Mouse (Mus musculus): ENCODE results near the gene Spint1. TPM values are rescaled to one million over a fixed set of nuclear protein-coding genes. Genes with fewer than 3 reads are reported as not detected.

Gene Spint1
- polyA plus RNA-seq, 1 experiment from 2014 or later, result 21.7 TPM

GRCm38 (mm10) chr2:119242548-119242947 is 5.4 kb downstream of the Spint1 start:
- no peak for DNase-seq (ENCODE audit: low spot score)

GRCm38 (mm10) chr2:119245246-119245645 is 8.1 kb downstream of the Spint1 start:
- DNase-seq (ENCODE audit: low spot score), result no peak

- DNase-seq (ENCODE audit: low spot score), result no peak
Measured at GRCm38 (mm10) chr2:119247904-119248303, 10.7 kb downstream of the Spint1 start.

GRCm38 (mm10) chr2:119249592-119250061 is 12.5 kb downstream of the Spint1 start:
- DNase-seq (ENCODE audit: low spot score), result no peak

- no peak for DNase-seq (ENCODE audit: low spot score)
Measured at GRCm38 (mm10) chr2:119250377-119250776, 13.2 kb downstream of the Spint1 start.

- peak; percentile 89 for DNase-seq (ENCODE audit: low spot score)
Measured at GRCm38 (mm10) chr2:119250826-119251478, 13.8 kb downstream of the Spint1 start.

- no peak for DNase-seq (ENCODE audit: low spot score)
Measured at GRCm38 (mm10) chr2:119254976-119255375, 17.8 kb downstream of the Spint1 start.

- no peak for DNase-seq (ENCODE audit: low spot score)
Measured at GRCm38 (mm10) chr2:119260518-119260917, 23.4 kb downstream of the Spint1 start.

GRCm38 (mm10) chr2:119261326-119261725 is 24.2 kb downstream of the Spint1 start:
- DNase-seq (ENCODE audit: low spot score), result no peak

- no peak for DNase-seq (ENCODE audit: low spot score)
Measured at GRCm38 (mm10) chr2:119262978-119263377, 25.8 kb downstream of the Spint1 start.

- no peak for DNase-seq (ENCODE audit: low spot score)
Measured at GRCm38 (mm10) chr2:119263813-119264212, 26.7 kb downstream of the Spint1 start.

GRCm38 (mm10) chr2:119270286-119270642 is 33.1 kb downstream of the Spint1 start:
- no peak for DNase-seq (ENCODE audit: low spot score)

- peak; percentile 60 for DNase-seq (ENCODE audit: low spot score)
Measured at GRCm38 (mm10) chr2:119270643-119271331, 33.6 kb downstream of the Spint1 start, which contains the start of gene Rhov. TSS of gene Rhov (minus strand) at chr2:119271272.

- no peak for DNase-seq (ENCODE audit: low spot score)
Measured at GRCm38 (mm10) chr2:119274126-119274525, 37.0 kb downstream of the Spint1 start.

GRCm38 (mm10) chr2:119276926-119277325 is 39.8 kb downstream of the Spint1 start:
- DNase-seq (ENCODE audit: low spot score), result no peak

GRCm38 (mm10) chr2:119277810-119278209 is 40.6 kb downstream of the Spint1 start:
- DNase-seq (ENCODE audit: low spot score), result no peak

GRCm38 (mm10) chr2:119281899-119282565 is 44.9 kb downstream of the Spint1 start:
- DNase-seq (ENCODE audit: low spot score), result no peak

GRCm38 (mm10) chr2:119287372-119287771 is 50.2 kb downstream of the Spint1 start:
- no peak for DNase-seq (ENCODE audit: low spot score)

GRCm38 (mm10) chr2:119288270-119288882 is 51.2 kb downstream of the Spint1 start, which contains the start of gene Vps18:
TSS of gene Vps18 (plus strand) at chr2:119288740.
- peak; percentile 98 for DNase-seq (ENCODE audit: low spot score)

- peak; percentile 15 for DNase-seq (ENCODE audit: low spot score)
Measured at GRCm38 (mm10) chr2:119289014-119289416, 51.9 kb downstream of the Spint1 start.

GRCm38 (mm10) chr2:119292281-119292680 is 55.1 kb downstream of the Spint1 start:
- no peak for DNase-seq (ENCODE audit: low spot score)

- DNase-seq (ENCODE audit: low spot score), result no peak
Measured at GRCm38 (mm10) chr2:119292852-119293251, 55.7 kb downstream of the Spint1 start.
